Mouse (Mus musculus): ENCODE data around the gene Gm21870. TPM values are rescaled to one million over a fixed set of nuclear protein-coding genes. Genes with fewer than 3 reads are reported as not detected.
"Not testable (repeated sequence)": the region's sequence is repeated elsewhere in the genome, so short reads cannot be mapped to it uniquely, and the experiment has no call there.

The Gm21870 gene
- total RNA-seq (2021) (not detected), polyA plus RNA-seq (2012; rRNA removed) (not detected in 2 replicates)
- long read RNA-seq, result 0 reads

GRCm38 (mm10) chrX:33986716-33987115 is at the start of gene Gm21870:
Gm21870 (minus strand) TSS chrX:33986816.
- DNase-seq, result not testable (repeated sequence)

- not testable (repeated sequence) for DNase-seq
Measured at GRCm38 (mm10) chrX:33956440-33956839, 30.2 kb downstream of the Gm21870 start, which contains the start of gene Btbd35f6. Btbd35f6 (minus strand) TSS chrX:33956540.

Other genes with a start within 250 kb of the Gm21870 start
- gene Btbd35f6, start 30.3 kb downstream of the Gm21870 start, total RNA-seq (2021), result not detected
- not detected in 2 replicates for gene Btbd35f6, start 30.3 kb downstream of the Gm21870 start, polyA plus RNA-seq (2012; rRNA removed)
- gene Btbd35f9, start 174.7 kb upstream of the Gm21870 start, total RNA-seq (2021), result not detected
- not detected in 2 replicates for gene Btbd35f9, start 174.7 kb upstream of the Gm21870 start, polyA plus RNA-seq (2012; rRNA removed)